Mouse (Mus musculus): ENCODE measurements at regions not wholly inside any gene's neighbourhood (a gene's known extent, or its start where the extent isn't known, plus 50 kb on each side); places are given as distances from the start of the nearest gene placed in this dataset.

- no peak overlapping the region for H3K4me2 ChIP-seq (ENCODE audit: low read depth, low read length)
- 36% methylated on average over 8 of the region's 9 CpGs for WGBS
- no peak overlapping the region for H3K27ac ChIP-seq (ENCODE audit: low read length)
- H3K4me1 ChIP-seq (replicated peaks; ENCODE audit: control insufficient read depth, insufficient read depth, low read length), result no peaks in the 10 kb centered on the region; the same call in 1 of the 2 replicates
- no peak for ATAC-seq (ENCODE audit: low read depth)
- H3K9ac ChIP-seq (ENCODE audit: low read length), result no peak overlapping the region
- peaks cover 15% of the 10 kb centered on the region for H3K27me3 ChIP-seq (ENCODE audit: control insufficient read depth, insufficient read depth, low read depth, low read length)
- H3K9me3 ChIP-seq (ENCODE audit: control insufficient read depth, low read length), result no peaks in the 10 kb centered on the region
- no peaks in the 10 kb centered on the region for H3K36me3 ChIP-seq (ENCODE audit: control insufficient read depth, insufficient read depth, low read length)
- H3K4me3 ChIP-seq (ENCODE audit: low read length), result no peak overlapping the region
Measured at GRCm38 (mm10) chr13:58476033-58476830, 73.1 kb upstream of the Hnrnpk start.

GRCm38 (mm10) chr13:58475495-58475894 is 72.4 kb upstream of the Hnrnpk start:
- peak; percentile 51; the same call in 1 of the 2 replicates for ATAC-seq (ENCODE audit: low read depth)
- Histone ChIP-seq H3K36me3 (ENCODE audit: control insufficient read depth, insufficient read depth, low read length) (no peaks in the 10 kb centered on the region), H3K4me2 (ENCODE audit: low read depth, low read length) (no peak overlapping the region), H3K9me3 (ENCODE audit: control insufficient read depth, low read length) (no peaks in the 10 kb centered on the region), H3K9ac (ENCODE audit: low read length) (no peak overlapping the region), H3K27ac (ENCODE audit: low read length) (no peak overlapping the region), H3K4me3 (ENCODE audit: low read length) (no peak overlapping the region), H3K4me1 (replicated peaks; ENCODE audit: control insufficient read depth, insufficient read depth, low read length) (no peaks in the 10 kb centered on the region; the same call in 1 of the 2 replicates), H3K27me3 (ENCODE audit: control insufficient read depth, insufficient read depth, low read depth, low read length) (peaks cover 21% of the 10 kb centered on the region)
- 43% methylated on average over 6 of the region's 6 CpGs for WGBS

DNA sequence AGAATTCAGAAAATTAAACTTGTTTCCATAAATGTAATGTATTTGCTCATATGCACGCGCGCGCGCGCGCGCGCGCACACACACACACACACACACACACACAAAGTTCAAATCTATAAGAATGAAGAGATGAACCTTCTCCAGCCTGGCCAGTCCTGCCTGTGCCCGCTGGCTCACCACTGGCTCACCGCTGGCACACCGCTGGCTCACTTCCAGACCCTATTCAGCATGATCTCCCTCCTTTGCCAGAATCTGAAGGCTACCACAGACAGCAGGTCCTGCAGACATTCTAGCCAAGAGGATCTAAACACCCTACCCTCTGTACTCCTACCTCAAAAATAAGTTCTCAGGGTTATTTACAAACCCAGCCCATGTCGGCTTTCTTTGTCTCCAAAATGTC is 69.3 kb upstream of the Hnrnpk start:
- no peaks in the 10 kb centered on the region for H3K36me3 ChIP-seq (ENCODE audit: control insufficient read depth, insufficient read depth, low read length)
- H3K9ac ChIP-seq (ENCODE audit: low read length), result no peak overlapping the region
- H3K9me3 ChIP-seq (ENCODE audit: control insufficient read depth, low read length), result no peaks in the 10 kb centered on the region
- no peak overlapping the region for H3K27ac ChIP-seq (ENCODE audit: low read length)
- H3K4me1 ChIP-seq (replicated peaks; ENCODE audit: control insufficient read depth, insufficient read depth, low read length), result no peaks in the 10 kb centered on the region; the same call in 1 of the 2 replicates
- no peak overlapping the region for H3K4me2 ChIP-seq (ENCODE audit: low read depth, low read length)
- H3K27me3 ChIP-seq (ENCODE audit: control insufficient read depth, insufficient read depth, low read depth, low read length), result peaks cover 21% of the 10 kb centered on the region
- no peak overlapping the region for H3K4me3 ChIP-seq (ENCODE audit: low read length)
- ATAC-seq (ENCODE audit: low read depth), result no peak
- 76% methylated on average over 14 of the region's 14 CpGs for WGBS

GRCm38 (mm10) chr13:58471704-58472103 is 68.6 kb upstream of the Hnrnpk start:
- 6% methylated on average over 16 of the region's 16 CpGs for WGBS
- ATAC-seq (ENCODE audit: low read depth), result no peak
- Histone ChIP-seq H3K27ac (ENCODE audit: low read length) (no peak overlapping the region), H3K4me3 (ENCODE audit: low read length) (peak overlapping the region; percentile 39), H3K9ac (ENCODE audit: low read length) (no peak overlapping the region), H3K9me3 (ENCODE audit: control insufficient read depth, low read length) (no peaks in the 10 kb centered on the region), H3K27me3 (ENCODE audit: control insufficient read depth, insufficient read depth, low read depth, low read length) (peaks cover 21% of the 10 kb centered on the region), H3K4me1 (replicated peaks; ENCODE audit: control insufficient read depth, insufficient read depth, low read length) (no peaks in the 10 kb centered on the region; the same call in 1 of the 2 replicates), H3K36me3 (ENCODE audit: control insufficient read depth, insufficient read depth, low read length) (no peaks in the 10 kb centered on the region), H3K4me2 (ENCODE audit: low read depth, low read length) (peak overlapping the region; percentile 50)

- ATAC-seq (ENCODE audit: low read depth), result peak; percentile 43; the same call in 1 of the 2 replicates
- Histone ChIP-seq H3K27ac (ENCODE audit: low read length) (no peak overlapping the region), H3K36me3 (ENCODE audit: control insufficient read depth, insufficient read depth, low read length) (no peaks in the 10 kb centered on the region), H3K9me3 (ENCODE audit: control insufficient read depth, low read length) (no peaks in the 10 kb centered on the region), H3K9ac (ENCODE audit: low read length) (no peak overlapping the region), H3K4me3 (ENCODE audit: low read length) (no peak overlapping the region), H3K27me3 (ENCODE audit: control insufficient read depth, insufficient read depth, low read depth, low read length) (peaks cover 21% of the 10 kb centered on the region), H3K4me2 (ENCODE audit: low read depth, low read length) (no peak overlapping the region), H3K4me1 (replicated peaks; ENCODE audit: control insufficient read depth, insufficient read depth, low read length) (no peaks in the 10 kb centered on the region; the same call in 1 of the 2 replicates)
- WGBS, result 23% methylated on average over 6 of the region's 6 CpGs
Measured at GRCm38 (mm10) chr13:58469731-58470130, 66.6 kb upstream of the Hnrnpk start.

GRCm38 (mm10) chr13:58467097-58467642 is 64.0 kb upstream of the Hnrnpk start:
- H3K4me2 ChIP-seq (ENCODE audit: low read depth, low read length), result no peak overlapping the region
- no peak overlapping the region for H3K9ac ChIP-seq (ENCODE audit: low read length)
- H3K27ac ChIP-seq (ENCODE audit: low read length), result no peak overlapping the region
- peaks cover 13% of the 10 kb centered on the region for H3K27me3 ChIP-seq (ENCODE audit: control insufficient read depth, insufficient read depth, low read depth, low read length)
- no peak for ATAC-seq (ENCODE audit: low read depth)
- H3K4me3 ChIP-seq (ENCODE audit: low read length), result no peak overlapping the region
- H3K9me3 ChIP-seq (ENCODE audit: control insufficient read depth, low read length), result no peaks in the 10 kb centered on the region
- H3K36me3 ChIP-seq (ENCODE audit: control insufficient read depth, insufficient read depth, low read length), result no peaks in the 10 kb centered on the region
- no peaks in the 10 kb centered on the region; the same call in 1 of the 2 replicates for H3K4me1 ChIP-seq (replicated peaks; ENCODE audit: control insufficient read depth, insufficient read depth, low read length)
- 75% methylated on average over 10 of the region's 10 CpGs for WGBS

- H3K9me3 ChIP-seq (ENCODE audit: control insufficient read depth, low read length), result no peaks in the 10 kb centered on the region
- WGBS, result 76% methylated on average over 13 of the region's 13 CpGs
- no peaks in the 10 kb centered on the region for H3K36me3 ChIP-seq (ENCODE audit: control insufficient read depth, insufficient read depth, low read length)
- H3K27me3 ChIP-seq (ENCODE audit: control insufficient read depth, insufficient read depth, low read depth, low read length), result no peaks in the 10 kb centered on the region; the same call in 1 of the 2 replicates
- H3K9ac ChIP-seq (ENCODE audit: low read length), result no peak overlapping the region
- H3K27ac ChIP-seq (ENCODE audit: low read length), result no peak overlapping the region
- no peak for ATAC-seq (ENCODE audit: low read depth)
- no peak overlapping the region for H3K4me3 ChIP-seq (ENCODE audit: low read length)
- H3K4me1 ChIP-seq (replicated peaks; ENCODE audit: control insufficient read depth, insufficient read depth, low read length), result no peaks in the 10 kb centered on the region; the same call in 1 of the 2 replicates
- H3K4me2 ChIP-seq (ENCODE audit: low read depth, low read length), result no peak overlapping the region
Measured at GRCm38 (mm10) chr13:58465206-58466104, 62.3 kb upstream of the Hnrnpk start.

Data from lung, embryonic 16.5 days (tissue).